Mouse (Mus musculus) retina, postnatal 7 days (tissue): ENCODE data around the gene Fut2.

ENCODE experiments used
- DNase-seq: peaks from one replicate; pipeline ENCODE4 v3.0.0-alpha.2; 2012; ENCODE audit warnings: low read depth, low spot score

Fut2 gene

DNA sequence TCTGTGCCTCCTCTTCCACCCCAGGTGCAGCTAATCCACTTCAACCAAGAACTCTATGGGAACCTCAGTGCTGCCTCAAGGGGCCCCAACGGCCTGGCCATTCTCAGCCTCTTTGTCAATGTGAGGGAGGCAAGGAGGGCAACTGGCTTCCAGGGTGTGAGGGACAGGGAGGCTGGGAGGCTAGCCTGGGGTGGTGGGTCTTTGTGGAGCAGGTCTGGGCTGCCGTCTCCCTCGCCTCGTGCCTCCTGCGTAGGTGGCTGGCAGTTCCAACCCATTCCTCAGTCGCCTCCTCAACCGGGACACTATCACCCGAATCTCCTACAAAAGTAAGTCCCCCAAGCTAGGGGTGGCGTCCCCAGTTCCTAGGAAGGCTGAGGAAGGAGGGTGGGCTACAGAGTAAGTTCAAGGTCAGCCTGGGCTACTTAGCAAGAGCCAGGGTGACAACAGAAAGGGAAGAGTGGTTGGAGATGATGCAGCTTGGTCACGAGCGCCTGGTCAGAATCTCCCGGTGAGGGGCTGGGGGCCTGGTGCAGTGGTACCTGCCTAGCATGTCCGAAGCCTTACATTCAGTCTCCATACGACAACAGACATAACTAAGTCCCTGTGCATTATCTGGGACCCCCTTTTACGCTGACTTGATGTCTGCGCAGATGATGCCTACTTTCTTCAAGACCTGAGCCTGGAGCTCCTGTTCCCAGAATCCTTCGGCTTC lies 36.8 kb upstream of the Fut2 start:
- no peak for DNase-seq

DNA sequence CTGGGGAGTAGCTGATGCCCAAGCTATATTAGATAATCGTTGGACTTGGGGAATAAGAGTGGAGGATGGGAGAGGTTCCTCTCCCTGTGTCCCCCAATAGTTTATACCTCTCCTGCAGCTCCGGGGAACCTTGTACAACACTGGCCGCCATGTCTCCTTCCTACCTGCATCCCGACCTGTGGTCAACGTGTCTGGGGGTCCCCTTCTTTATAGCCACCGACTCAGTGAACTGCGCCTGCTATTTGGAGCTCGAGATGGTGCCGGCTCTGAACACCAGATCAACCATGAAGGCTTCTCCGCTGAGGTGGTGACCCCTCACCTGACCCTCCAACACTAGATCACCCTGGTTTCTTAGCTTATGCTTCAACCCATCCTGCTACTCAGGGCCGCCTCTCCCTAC lies 36.1 kb upstream of the Fut2 start:
- no peak for DNase-seq

DNA sequence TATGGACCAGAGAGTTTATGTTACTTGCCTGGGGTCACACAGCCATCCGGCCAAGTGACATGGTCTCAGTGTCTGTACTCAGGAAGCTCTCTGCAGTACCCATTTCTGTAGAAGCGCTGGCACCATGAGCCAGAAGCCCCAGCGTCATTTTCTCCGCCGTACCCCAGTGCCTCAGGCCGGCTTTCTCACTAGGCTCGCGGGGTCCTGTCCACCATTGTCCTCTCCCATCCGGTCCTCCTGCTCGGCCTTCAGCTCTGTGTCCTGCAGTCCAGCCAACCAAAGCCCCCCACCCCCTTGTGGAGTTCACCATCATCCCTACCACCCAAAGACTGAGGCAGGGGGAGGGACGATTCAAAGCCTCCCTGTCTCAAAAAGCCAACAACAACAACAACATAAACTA lies 35.4 kb upstream of the Fut2 start:
- no peak for DNase-seq

DNA sequence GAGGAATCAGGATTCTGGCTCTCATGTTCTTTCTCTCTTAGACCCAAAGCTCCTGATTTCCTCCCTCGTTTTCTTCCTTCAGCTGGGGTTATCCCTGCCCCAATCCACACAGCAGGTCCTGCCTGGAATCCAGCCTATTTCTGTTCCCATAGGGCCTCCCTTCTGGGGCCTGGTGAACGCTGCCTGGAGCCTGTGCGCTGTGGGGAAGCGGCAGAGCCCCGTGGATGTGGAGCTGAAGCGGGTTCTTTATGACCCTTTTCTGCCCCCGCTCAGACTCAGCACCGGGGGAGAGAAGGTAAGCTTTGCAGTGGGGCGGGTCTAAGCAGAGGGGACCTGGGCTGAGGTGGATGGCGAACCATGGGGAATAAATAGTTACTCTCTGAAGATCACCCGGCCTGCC lies 34.9 kb upstream of the Fut2 start:
- DNase-seq, result no peak

DNA sequence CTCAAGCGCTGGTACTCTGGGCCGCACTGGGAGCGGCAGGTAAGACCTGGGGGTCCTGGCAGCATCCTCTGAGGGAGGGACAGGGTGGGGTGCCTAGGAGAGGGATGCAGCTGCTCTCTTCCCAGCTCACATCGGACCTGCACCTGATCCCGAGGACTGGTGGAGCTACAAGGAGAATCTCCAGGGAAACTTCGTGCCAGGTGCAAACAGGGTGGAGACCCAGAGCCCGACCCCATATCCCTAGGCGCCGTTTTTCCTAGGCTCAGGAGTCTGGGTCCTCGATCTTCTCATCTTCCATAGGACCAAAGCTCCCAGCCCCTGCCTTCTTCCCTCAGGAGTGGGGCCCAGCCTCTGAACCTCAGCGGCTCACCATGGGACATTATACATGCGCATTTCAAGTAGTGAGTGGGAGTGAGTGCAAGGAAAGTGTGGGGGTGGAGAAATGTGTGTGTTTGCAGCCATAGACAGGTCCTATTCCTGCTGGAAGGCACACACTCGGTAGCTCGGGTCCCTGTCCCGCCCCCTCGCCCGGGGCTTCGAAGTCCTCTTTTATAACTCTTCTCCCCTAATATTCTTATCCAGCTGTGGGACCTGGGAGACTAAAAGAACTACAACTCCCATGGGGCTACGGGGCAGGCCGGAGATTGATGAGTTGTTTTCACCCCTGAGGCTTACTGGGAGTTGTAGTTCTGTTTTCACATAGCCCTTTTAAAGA lies 34.3 kb upstream of the Fut2 start:
- peak; percentile 57 for DNase-seq

DNA sequence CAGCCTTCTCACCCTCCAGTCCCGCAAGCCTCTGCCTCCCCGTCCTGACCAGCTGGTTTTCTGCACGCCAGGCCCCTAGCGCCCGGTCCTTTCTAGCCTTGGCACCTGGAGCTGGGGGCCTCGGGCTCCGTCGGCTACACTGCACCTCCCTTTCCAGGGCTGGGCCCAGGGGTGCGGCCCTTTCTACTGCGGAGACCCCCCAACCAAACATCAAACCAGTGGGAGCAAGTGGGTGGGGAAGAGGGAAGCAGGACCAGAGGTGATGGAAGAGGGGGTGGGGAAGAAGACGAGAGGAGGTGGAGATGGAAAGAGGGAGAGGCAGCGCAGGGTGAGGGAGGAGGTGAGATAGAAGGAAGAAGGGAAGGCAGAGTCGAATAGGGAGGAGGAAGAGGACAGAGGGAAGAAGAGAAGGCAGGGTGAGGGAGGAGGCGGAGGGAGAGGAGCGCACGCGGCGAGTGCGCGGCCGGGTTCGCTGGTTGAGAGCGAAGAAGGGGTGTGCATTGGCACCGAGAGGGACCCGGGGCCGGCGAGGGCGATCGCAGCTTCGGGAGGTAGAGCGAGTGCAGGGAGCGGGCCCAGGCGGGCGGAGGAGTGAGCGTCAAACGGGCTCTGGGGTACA lies 33.4 kb upstream of the Fut2 start, which contains the start of gene Car11:
TSS of gene Car11 (plus strand) at position 321 of the 619 bp plus-strand sequence.
- no peak for DNase-seq

DNA sequence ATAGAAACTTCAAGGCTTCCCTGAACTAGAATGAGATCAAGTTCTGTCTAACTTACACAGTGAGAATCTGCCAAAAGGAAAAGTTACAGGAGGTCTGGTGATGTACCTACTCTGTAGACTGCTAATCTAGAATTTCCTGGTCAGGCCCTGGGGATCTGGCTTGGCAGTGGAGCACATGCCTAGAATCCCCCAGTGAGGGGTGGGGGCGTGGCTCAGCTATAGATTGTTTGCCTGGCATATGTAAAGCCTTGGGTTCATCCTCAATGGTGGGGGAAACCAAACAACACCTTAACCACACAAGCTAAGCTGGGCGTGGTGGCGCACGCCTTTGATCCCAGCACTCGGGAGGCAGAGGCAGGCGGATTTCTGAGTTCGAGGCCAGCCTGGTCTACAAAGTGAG lies 31.7 kb upstream of the Fut2 start:
- no peak for DNase-seq

DNA sequence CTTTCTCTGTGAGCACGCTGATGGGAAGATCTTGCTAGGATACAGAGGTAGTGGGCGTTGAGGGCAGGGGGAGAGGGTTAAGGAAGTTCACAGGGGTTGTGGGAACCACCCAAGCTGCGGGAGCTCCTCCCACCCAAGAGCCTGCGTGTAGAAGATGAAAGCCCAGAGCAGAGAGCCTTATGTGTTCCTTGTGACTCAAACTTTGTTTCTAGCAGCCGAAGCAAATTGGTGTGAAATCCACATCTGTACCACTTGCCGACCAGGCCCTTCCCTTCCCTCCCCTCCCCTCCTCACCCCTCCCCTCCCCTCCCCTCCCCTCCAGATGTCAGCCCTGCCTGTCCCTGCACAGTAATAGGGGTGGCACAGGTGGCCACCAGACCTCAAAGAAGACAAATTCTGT lies 28.9 kb upstream of the Fut2 start:
- DNase-seq, result no peak

DNA sequence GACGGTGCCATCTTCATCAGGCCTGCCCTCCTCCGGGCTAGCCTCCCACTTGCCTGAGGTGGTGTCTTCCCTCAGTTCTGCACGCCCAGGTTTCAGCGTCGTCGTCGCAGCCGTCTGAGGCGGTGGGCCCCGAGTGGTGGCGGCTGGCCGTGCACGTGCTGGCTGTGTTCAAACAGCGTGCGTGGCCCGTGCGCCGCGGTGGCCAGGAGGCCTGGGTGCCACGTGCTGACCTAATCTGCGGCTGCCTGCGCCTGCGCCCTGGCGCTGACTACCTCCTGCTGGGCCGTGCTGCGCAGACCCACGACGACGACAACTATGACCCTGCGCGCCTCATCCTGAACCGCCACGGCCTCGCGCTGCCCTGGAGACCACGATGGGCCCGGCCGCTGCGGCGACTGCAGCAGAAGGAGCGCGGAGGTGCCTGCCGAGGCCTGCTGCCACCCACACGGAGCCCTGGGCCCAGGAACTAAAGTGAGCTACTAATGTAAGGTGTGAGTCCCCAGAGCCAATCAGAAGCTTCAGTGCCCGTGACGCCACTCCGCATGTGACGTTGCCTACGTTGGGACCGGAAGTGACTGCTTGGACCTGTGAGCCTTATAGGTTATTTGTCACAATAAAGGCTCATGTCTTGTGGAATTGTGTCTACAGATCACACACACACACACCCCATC lies 27.9 kb upstream of the Fut2 start, which contains the start of gene Sec1:
TSS of gene Sec1 (minus strand) at position 482 of the 671 bp plus-strand sequence.
- no peak for DNase-seq

DNA sequence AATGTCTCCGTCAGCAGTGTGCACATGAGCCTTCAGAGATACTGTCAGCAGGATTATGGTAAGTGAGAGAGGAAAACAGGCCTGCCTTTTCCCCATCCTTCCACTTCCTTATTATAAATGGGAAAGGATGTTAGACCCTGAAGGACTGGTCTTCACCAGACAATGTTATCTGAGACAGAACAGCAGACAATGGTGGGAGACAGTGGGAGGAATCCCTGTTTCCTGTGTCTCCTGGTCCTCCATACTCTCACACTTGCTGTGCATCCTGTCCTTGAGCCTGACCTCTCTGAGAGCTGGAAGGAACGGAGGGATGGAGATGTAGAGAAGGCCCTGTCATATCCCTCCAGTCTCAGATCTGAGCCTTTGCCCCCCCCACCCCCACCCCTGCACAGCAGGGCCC lies 26.2 kb upstream of the Fut2 start:
- no peak for DNase-seq

DNA sequence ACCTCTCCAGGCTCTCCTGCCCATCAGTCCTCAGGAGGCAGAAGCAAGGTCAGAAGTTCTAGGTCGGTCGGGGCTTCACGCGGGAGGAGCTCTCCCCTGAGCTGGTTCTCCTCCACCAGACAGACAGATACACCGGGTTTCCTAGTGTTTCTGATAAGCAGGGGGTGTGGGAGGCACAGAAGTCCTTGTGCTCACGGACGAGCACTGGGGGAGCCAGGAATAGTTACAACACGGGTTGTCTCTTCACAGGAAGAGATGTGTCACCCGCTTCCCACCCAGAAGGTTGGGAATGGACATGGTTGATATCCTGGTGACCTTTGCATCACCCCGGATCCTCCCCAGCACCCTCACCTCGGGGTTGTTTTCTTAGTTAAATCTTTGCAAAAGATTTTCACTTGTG lies 23.6 kb upstream of the Fut2 start:
- DNase-seq, result no peak

DNA sequence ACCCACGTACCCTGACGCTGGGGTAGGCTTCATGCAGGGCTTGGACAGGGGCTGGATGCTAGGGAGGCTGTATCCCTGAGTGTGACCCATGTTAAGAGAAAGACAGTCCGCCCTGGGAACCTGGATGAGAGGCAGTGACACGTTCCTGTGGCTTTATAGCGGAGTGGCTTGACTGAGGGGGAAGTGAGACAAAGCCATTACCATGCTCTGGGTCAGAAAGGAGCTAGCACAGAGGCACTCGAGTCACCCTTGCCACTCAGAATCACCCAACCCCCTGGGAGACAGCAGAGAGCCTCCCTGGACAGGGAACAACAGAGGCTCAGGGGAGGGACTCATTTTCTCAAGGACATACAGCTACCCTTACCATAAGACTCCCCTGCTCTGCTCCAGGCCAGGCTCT lies 22.9 kb upstream of the Fut2 start:
- no peak for DNase-seq

DNA sequence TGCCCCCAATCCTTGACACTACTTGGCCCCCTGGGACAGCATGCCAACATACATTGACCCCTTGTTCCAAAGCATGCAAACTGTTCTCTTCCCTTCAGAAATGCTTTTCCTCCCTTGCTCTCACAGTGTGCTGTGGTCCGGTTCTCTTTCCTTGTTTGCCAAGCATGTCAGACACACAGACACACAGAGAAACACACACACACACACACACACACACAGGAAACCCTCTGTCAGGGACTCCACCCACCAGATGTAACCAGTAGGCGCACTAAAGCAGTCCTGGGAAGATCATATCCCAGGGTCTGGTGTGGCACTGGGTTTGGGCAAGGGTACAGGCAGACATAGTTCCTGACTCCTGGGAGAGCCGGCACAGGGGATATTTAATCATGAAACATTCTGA lies 20.6 kb upstream of the Fut2 start:
- no peak for DNase-seq

DNA sequence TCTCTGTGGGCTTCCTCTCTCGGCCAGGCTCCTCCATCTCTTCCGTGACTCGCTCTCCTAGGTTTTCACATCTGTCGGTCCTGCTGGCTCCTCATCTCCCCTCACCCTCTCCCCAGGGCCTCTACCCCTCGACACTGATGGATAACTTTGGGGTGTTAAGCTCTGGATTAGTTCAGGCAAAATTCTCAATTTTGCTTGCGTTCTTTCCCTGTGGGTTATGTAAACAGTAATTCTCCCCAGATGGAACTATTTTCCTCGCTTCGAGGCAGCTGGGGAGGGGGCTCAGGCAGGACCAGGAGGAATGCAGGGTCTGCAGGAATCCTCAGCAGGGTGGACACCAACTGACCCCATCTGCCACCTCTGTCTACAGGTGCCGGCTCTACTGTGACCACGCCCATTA lies 19.6 kb upstream of the Fut2 start:
- no peak for DNase-seq

DNA sequence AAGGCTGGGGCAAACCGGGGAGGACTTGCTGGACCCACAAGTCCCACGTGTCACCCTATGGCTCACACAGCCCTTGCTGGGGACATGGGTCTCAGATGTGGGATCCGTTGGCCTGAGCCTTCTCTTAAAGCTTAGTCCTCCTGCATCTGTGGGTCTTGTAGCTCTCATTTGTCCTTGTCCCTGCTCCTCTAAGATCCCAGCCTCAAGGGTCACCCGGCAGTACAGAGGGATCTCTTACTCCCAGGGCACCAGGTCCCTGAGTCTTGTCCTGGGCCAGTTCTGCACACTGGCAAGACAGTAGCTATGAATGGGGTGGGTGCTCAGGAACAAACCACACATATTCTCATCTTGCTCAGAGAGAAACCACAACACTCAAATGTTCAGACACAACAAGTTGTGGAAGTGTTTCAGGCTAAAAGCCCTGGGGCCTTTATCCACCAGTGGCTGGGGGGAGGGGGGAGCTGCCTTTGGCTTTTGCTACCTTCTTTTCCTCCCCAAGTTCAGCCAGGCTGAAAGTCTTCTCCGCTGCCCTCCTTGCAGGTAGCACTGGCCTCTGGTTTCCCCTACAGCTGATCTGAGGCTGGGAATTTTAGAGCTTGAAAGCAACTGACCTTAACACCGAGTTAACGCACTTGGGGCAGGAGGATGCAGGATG lies 17.3 kb upstream of the Fut2 start, which contains the start of gene Ntn5:
TSS of gene Ntn5 (plus strand) at position 627 of the 655 bp plus-strand sequence.
- DNase-seq, result no peak

DNA sequence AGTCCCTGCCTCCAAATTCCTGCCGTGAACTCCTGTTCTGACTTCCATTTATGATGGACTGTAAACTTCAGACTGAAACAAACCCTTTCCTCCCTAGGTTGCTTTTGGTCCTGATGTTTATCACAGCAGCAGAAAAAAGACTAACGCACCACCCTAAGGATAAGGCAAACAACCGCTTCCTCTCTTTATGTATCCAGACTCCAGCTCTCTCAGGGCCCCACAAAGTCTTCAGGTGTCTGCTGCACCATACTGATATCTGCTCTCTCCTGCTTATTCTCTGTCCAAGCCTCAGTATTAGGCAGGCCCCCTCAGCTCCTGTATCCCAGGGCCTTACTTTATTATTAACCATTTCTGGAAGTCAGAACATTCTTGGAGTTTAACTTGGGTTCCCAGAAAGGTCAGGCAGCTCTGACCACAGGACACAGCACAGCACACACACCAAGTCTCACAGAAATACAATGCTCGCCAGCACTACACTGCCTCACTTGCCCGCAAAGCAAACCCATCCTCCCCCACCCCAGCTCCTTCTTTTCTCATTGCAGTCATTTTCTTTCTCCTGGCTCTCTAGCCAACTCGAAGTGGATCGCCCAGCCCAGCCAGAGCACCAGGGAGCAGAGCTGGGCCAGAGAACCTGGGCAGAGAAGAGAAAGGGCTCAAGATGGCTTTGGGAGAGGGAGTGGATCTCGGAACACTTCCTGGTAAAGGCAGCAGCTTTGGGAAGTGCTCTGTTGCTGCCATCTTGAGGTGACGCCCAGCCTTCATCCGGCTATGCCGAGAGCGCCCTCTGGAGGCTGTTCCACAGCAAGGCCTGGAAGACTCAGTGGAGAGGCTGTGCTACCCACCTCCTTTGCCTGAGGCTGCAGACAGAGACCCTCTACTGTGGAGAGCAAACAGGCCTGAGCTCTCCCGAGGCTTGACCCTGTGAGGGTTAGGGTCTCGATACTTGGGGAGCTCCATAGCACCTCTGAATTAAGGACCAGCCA lies 16.2 kb upstream of the Fut2 start:
- peak; percentile 83 for DNase-seq

DNA sequence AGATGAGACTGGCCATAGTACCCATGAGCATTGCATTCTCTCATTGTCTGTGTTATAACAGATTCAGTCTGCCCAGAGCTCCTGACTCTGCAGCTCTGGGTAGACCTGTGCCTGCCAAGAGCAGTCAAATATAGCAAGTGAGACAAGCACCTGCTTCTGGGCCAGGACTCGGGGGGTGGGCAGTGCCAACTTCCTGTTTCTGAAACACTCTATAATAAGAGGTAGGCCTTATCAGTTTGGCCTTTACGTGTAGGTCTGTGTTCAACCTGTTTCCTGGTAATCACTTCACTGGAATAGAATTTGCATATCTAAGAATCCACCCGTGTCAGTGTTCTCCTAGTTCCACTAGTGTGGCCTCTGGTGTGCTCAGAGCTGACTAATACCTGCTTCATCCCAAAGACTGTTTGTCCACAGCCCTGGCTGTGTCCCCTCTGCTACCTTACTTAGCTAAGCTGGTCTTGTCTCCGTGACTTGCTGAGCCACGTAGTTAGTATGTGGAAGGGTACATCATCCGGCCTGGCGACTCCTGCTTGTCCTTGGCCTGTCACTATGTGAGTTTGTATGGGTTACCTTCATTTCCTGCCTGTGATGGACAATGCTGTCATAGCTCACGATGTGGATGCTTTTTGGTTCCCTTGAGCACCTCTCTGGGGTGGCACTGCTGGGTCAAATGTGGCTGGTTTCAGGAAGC lies 15.0 kb upstream of the Fut2 start:
- DNase-seq, result no peak

DNA sequence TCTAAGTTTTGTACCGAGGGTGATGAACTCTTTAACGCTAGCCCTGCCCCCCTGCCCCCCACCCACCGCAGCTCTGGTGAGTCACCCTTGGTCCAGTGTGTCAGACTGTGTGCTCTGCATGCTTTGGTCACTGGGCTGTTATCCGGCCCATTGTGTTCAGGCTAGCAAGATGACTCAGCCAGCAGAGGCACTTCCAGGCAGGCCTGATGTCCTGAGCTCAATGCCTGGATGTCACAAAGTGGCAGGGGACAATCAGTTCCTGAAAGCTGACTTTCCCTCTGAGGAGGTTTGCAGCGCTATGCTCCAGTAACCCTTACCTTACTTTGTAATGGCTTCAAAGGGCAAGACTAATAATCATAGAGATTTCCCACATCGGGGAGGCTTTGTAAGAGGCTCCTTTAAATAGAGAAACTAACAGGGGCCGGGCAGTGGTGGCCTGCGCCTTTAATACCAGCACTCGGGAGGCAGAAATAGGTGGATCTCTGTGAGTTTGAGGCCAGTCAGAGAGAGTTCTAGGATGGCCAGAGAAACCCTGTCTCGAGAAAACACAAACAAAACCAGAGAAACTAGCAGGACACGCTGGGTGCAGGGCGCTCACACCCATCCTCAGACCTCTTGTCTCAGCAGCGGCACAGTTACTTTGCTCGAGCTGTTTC lies 13.9 kb upstream of the Fut2 start:
- DNase-seq, result no peak

DNA sequence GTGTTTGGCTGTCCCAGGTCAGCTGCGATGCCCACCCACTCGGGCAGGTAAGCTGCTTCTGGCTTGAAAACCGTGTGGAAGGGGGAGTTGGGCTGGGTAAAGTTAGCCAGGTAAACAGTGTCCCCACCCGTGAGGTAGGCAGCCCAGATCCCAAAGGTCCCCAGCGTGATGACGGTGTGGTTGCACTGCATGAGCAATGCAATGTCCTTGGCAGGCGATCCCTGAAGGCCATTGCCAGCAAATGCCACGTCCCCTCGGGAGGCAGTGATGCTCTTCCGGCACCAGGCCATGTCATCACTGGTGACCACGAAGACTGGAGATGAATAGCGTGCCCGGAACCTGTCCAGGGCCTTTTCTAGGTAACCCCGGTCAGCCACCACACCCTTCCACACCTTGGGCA lies 12.3 kb upstream of the Fut2 start:
- DNase-seq, result no peak
